Mouse (Mus musculus) brain, adult 2 months (tissue): ENCODE measurements at regions not wholly inside any gene's neighbourhood (a gene's known extent, or its start where the extent isn't known, plus 50 kb on each side); places are given as distances from the start of the nearest gene placed in this dataset.

Experiments used
- DNase-seq: peaks from one replicate; pipeline ENCODE4 v3.0.0; 2011; ENCODE audit warnings: low read depth, low spot score

DNA sequence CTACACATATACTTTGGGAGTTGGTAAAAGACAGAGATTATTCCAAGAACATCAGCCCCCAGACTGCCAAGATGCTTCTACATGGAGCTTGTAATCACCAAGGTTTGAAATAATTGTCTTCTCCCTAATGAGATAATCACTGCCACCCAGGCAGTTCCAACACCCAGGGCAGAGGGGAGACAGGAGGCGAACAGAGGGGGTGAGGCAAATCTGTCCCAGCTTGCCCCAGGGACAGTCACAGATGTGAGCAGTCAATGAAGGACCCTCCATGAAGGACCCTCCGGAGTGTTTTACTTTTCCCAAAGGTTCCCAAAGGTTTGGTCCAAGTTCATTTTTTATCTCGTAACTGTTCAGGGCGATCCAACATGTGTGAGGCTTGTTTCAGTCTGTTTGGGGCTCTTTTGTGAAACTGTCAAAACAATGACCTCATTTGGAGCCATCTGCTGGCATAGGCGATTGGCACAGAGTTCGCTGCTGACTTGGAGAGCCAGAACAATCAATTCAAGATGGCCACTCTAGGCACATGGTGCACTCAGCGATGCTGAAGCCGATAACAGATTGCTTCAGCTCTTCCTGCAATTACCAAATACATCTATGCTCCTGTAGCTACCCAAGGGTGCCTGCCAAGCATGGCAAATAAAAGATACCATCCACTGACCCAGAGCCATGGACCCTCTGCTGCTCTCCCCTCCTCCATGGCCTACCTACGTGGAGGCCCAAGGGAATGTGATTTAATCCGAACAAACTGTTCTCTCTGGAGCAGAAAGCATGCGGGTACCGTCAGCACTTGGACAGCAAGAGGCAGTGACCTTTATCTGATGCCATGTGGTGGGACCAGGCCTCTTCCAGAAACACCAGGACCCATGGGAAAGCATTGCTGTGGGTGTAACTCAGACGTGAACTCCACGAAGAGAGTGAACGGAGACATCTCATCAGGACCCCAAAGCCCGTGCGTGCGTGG is 326.9 kb downstream of the Wdr11 start:
- peak; percentile 93 for DNase-seq

DNA sequence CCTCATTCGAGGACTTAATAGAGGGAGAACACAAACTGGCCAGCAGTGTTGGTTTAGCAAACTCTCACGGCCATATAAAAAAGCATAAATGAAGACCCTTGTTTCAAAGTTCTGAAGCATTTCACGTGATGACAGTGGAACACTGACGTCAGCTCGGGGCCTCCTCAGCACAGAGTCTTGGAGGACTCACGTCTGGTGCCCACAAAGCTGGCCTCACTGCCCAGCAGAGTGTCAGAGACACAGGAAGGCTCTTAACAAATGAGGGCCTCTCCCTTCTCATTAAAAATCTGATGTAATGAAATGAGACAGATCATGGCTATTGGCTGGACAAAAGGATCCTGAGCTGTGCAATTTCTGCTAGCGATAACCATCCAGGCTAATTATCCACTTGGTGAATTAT is 330.6 kb downstream of the Wdr11 start:
- DNase-seq = peak; percentile 66

DNA sequence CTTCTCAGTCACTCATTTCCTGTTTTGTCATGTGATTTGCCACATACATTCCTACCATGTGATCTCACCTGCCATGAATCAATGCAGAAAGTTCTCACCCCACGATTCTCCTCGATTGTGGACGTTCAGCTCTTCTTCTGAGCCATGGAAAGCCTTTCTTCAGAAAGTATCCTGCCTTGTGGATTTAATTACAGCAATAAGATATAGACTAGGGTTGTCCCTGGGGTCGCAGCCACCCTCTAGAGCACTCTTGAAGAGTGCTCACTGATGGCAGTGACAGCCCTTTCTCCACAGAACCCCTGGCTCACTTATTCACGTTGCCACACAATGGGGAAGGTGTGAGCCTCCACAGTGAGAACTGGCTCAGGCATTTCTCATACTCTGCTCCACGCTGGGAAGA is 345.1 kb downstream of the Wdr11 start:
- DNase-seq = no peak

DNA sequence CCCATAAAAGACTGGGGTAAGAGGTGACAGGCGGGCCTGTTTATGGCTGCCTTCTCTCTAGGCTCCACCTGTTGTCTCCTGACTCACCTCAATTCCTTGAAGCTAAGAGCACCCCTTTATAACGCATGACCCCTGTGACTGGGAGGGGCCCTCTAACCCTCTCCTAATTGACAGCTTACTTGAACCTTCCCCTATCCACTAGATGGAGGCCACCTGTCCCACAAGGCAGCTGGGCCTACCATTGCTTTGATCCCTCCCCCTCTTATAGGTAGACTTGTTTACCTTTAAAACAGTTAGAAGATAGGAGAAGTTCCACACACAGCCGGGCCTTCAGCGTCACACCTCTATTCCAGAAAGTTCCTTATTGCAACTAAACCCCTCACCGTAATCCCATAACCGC is 346.1 kb downstream of the Wdr11 start:
- no peak for DNase-seq

DNA sequence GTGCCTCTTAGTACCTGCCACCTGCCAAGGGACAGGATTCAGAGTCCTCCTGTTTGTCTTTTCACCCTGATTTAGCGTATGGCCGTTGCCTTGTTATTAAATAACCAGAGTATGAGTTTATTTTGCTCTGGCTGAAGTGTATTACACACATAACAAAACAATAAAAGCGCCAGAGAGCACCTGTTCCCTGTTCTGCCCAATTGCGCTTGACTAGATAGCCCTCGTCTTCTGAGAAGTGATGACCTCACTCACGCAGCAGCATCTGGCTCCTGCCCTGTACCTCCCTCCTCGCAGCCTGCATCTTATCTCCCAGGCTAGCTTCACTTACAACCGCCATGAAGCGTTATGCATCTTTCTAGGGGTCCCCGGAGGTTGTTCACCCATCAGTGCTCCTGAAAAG is 346.5 kb downstream of the Wdr11 start:
- no peak for DNase-seq

DNA sequence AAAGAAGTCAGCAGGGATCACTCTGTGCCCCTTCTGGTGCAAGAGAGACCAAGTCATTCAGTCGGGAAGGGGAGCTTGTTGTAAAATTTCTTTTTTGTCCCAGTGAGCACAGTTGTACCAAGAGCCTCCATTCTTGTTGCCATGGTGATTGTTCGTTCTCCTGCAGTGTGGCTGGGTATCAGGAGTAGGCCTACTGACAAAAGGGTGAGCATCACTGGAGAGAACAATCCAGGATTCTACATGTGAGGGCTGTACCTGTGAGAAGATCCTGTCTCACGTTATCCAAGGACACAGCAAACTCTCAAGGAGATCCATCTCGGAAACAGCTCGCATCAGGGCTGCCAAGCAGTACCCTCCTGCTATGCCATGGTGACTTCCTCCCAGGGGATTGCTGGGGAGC is 347.6 kb downstream of the Wdr11 start:
- peak; percentile 58 for DNase-seq

DNA sequence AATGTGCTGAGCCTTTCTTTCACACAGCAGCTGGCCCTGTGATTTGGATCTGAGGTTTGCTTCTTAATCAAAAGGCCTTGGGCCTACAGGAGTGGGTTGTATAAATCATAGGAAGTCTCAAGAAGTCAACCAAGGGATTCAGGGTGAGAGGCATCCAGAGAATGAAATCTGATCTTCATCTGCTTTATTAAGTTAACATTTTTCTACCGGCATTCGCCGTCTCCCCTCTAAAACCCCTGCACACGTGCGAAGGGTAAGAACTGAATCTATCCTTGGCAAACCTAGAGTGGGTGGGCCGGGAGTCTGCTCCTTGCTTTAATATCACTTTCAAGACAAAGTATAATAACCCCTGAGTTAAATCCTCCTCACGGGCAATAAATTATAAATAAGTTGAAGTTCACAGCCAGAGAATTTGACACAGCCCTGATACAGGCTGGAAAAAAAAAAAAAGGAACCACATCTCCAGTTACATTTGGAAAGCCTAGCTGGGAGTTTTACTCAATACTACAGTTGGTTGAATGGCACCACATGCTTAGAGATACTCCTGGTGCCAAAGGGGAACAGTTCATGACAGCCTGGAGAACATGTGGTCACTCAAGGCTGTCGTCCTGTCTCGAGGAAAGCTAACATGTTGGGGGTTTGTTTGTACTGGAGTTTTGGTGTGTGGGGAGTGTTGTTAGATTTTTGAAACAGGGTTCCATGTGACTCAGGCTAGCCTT is 349.8 kb downstream of the Wdr11 start:
- no peak for DNase-seq

DNA sequence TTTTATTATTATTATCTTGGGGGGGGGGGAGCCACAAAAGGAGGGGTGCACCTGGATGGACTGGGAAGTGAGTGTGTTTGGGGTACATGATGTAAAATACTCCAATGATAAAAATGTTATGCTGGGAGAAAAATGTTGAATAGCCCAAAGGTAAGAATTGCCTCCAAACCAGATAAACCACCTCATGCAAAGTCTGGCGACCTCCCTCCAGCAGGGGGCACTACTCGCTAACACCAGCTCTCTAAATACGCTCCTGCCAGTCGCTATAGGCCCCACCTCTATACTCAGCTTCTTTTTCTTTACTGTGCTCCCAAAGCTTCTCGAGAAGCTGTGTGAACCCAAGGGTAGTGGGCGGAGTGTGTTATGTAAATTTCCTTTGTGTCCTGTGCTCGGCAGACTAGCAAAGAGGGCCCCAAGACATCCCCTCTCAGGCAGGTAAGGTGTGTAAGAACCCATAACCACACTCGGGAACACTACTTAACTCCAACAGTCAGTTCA is 357.0 kb downstream of the Wdr11 start:
- DNase-seq = no peak

DNA sequence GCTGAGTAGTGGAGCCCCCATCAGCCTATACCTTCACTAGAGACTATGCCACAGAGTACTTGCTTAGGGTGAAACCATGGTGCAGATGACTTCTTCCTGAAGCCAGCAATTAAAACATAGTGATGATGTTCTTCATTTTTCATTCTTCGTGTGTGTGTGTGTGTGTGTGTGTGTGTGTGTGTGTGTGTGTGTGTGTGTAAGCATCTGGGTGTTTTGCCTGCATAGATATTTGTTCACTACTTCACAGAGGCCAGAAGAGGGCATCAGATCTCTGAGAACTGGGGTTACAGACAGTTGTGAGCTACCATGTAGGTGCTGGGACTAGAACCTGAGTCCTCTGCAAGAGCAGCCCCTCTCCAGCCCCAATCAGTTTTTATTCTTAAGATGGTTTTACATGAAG is 358.8 kb downstream of the Wdr11 start:
- DNase-seq = no peak

DNA sequence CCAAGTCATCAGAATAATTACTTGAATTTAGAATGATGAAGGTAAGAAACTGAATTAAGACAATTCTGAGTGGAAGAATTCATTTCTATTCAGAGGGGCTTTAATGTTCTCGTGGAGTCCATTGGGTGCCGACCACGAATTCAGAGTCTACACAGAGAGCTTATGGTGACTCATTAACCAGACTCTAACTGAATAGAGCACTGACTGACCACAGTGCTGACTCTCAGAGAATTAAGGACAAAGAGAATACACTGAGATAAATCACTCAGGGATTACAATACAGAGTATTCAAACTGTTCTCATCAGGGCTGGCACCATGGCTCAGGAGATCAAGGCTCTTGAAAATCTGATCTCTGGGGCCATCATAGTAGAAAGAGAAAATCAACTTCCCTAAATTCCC is 366.7 kb downstream of the Wdr11 start:
- DNase-seq = no peak

DNA sequence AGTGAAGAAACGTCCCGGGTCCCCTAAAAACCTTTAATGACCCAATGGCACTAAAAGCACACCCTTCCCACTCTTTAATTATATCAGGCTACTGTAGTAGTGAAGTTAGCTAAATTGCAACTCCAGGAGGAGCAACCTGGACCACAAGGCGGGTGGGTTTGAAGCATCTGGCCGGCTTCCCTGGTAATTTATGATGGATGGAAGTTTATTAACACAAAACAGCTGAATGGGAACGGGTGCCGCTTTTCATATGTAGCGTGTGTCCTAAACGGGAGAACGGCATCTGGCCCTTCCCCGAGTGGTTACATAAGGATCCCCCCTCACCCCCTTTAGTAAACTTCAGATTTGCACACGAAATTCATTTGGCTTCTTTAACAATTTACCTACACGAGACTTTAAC is 370.9 kb downstream of the Wdr11 start:
- no peak for DNase-seq

DNA sequence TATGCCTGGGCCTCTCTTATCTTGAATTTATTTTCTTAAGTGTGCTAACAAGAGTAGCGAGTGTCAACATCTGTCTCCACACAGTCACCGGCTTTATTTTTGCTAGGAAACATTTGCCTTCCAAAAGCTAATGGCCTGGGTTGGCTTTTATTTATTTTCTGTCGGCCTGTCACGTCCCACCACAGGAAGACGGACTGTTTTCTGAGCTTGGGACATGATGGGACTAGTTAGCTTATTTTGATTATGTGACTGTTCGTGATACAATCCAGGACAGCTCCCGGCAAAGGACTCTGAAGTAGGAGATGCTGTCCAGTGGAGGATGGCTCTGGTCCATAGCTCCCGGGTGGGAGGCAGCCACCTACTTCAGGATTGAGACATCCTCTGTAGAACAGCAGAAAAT is 372.5 kb downstream of the Wdr11 start:
- DNase-seq = no peak

DNA sequence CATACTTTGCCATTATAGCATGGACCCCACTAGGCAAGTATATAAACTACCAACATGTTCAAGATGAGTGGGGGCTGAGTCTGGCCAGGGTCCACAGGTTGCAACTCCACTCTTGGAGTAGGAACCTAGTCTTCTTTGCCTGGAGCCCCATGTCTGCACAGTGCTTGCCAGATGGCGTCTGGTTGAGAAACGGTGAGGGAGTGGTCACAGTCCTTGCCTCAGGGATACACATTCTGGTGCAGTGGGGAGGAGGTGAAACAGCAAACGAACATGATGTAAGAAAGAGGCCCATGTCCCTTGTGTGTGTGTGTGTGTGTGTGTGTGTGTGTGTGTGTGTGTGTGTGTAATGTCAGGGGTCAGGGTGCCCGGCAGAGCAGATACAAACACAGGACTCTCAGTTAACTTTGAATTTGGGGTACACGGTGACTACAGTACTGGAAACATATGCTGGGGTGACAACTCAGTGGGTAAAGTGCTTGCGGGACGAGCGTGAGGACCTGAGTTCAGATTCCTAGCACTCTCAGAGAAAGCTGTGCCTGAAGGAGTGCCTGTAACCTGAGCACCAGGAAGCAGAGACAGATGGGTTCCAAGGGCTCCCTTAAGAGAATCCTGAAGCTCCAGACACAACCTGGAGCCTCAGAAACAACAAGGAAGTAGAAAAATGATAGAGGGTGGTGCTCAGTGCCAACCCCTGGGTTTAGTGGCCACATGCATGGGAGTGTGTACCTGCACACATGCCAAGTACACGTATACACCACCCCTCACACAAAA is 373.8 kb downstream of the Wdr11 start:
- no peak for DNase-seq

DNA sequence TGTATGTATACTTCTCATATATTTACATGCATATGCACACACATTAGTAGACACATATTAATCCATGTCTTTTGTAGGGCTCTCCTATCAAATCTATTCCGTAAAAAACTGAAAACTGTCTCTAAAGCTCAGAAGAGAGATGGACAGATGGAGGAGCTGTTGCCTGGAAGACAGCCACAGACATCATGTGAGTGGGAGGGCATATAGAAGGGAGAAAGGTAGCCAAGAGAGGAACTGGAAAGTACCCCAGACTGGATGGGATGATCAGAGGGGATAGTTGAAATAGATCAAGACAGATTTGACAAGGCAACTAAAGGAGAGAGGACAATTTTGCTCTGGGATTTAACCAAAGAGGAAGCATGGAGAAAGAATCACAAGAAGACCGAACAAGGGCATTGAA is 375.1 kb downstream of the Wdr11 start:
- peak; percentile 71 for DNase-seq

DNA sequence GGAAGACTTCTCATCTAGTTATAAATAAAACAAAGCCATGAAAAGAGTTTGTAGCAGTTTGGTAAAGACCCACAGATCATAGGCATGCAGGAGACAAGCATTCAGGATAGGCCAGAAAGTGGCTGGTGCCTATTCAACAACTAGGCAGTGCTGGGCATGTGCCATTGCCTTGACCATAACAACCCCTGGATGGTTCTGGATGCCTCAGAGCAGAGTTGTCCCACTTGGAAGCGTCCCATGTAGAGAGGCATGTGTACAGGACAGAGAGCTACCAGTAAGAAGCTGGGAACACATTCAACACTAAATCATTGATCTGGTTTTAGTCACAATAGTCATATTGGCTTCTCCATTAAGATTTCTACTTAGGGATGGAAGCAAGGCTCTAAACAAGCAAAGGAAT is 378.5 kb downstream of the Wdr11 start:
- DNase-seq = no peak

DNA sequence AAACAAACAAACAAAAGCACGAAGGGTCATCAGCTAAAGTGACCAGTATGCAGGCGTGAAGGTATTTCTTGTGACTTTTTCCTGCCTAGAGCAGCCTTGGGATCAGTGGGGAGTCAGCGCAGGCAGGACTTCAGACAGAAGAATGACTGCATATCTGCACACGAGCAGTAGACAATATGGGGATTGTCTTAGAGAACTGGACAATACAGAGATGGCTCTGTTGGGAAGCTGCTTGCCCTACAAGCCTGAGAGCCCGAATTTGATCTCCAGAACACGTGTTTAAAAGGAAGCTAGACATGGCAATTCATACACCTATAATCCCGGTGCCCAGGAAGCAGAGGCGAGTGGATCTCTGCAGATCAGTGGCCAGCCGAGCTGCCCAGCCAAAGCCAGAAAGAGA is 382.5 kb downstream of the Wdr11 start:
- peak; percentile 63 for DNase-seq

DNA sequence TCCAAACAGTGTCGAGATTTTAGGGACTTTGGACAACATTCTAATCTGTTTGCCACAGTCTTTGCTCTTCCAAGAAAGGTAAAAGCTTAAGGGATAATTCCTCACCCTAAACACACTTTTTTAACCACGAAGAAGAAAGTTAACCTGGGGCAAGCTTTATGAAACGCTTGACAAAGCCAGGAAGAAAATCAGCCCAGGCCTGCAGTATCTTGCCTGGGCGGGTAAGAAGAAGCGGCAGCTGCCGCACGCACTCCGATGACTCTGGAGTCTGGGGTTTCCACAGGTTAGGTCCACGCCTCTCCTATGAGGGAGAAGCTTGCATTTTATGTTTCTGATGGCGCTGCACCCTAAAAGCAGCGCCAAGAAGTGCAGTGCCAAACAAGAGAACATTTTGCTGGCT is 383.2 kb downstream of the Wdr11 start:
- no peak for DNase-seq

DNA sequence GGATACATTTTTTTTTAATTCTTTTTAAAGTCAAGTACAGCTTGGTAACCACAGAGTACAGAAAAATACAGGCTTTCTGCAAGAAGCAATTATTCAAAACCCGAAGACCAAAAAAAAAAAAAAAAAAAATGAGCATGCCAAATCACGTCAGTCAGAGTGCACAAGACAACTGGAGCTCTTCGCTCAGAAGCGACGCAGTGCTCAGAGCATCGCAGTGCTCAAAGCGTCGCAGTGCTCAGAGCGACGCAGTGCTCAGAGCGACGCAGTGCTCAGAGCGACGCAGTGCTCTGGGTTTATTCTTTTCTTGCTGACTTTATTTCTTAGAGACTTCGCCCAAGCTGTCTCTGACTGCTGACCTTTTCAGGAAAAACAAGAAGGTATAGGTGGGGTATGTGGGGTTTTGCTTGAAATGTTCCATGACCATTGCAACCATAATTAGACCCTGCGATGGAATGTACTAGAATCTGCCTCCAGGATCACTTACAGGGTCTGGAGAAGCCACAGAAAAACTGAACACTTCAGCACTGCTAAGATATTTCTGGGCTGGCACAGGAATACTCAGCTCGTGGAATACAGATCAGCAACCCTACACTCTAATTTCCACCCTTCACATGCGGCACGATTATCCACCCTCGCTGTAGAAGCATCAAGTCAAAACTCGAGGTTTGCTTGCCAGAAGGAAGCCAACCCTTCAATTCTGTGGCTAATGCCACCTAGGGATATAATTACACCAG is 384.3 kb downstream of the Wdr11 start:
- DNase-seq = peak; percentile 74

DNA sequence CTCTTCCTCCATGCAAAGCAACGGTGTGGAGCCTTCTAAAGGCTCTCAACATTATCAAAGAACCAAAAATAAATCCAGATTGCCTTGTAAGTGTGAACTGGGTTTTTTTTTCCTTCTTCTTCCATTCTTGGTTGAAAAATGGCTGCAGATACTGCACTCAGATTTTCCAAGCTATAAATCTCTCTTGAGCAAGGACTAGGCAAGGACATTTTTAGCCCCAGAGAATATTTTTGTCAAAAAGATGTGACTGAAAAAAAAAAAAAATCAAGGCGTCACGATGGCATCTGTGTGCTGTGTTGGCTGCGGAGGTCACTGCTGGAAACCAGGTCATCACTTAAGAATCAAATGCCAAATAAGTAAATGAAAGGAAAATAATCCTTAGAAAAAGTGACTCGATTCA is 386.9 kb downstream of the Wdr11 start:
- no peak for DNase-seq

DNA sequence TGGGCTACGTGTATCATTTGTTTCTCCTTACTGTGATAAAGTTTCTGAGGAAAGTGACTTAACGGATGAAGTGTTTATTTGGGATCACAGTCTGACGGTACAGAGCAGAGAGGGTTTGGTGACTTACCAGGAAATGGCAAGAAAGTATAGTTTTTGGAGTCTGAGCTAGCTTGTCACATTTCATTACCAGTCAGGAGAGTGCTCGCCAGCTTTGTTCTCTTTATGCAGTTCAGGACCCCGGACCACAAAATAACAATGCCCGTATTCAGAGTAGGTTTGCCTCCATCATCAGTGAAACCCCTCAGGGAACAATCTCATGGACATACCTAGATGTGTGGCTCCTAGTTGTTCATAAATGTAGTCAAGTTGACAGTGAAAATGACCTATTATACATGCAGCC is 387.7 kb downstream of the Wdr11 start:
- no peak for DNase-seq

DNA sequence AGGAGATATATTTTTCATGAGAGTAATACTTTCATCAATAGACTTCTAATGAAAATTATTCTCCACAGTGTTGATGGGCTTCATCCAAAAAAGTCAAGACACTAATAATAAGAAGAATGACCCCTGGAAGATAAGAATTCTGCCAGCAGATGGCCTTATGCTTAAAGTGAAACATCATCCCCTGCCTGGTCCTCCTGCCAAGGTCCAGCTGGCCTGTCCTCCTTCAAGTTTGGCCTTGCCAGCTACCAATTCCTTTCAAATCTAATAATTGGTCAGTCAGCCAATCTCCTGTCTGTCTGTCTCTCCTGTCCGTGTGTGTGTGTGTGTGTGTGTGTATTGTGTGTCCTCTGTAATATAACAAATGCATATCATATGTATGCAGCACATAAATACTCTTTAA is 388.8 kb downstream of the Wdr11 start:
- no peak for DNase-seq
